Mouse (Mus musculus) layer of hippocampus, adult 18-20 months (tissue): Measurements from ENCODE around the gene Rgs17. TPM values are rescaled to one million over a fixed set of nuclear protein-coding genes. Genes with fewer than 3 reads are reported as not detected.
"Not testable (repeated sequence)": the region's sequence is repeated elsewhere in the genome, so short reads cannot be mapped to it uniquely, and the experiment has no call there.

Experiments
- DNase-seq, 2 experiments: peaks; one replicate each; pipeline ENCODE4 v3.0.0; 2022; ENCODE audit warnings: low spot score in 2 of 2
- long read RNA-seq: library from polyadenylated mRNA; stranded (forward); transcript quantifications from one replicate; pipeline ENCODE4 v2.0.0, GENCODE M21; 2021
- total RNA-seq, 2 experiments: library from RNA; stranded (reverse); gene quantifications; 2 replicates each; pipeline ENCODE4 v1.2.3; 2021

The Rgs17 gene
- 10 to 100 TPM; 31.0 to 34.5 TPM for total RNA-seq
- long read RNA-seq, full-length matches to known transcripts, result 8 of 12 reads
- long read RNA-seq, partial matches to known transcripts, result 0 of 12 reads
- long read RNA-seq, other reads (novel, unspliced or antisense), result 4 of 12 reads

- DNase-seq, result peak; percentile 66 to 75
These were observed at the start of gene Rgs17 for GRCm38 (mm10) chr10:5922294-5922828. Gene Rgs17 (minus strand): TSS chr10:5922400.

- no peak for DNase-seq
These were observed 45.5 kb upstream of the Rgs17 start for GRCm38 (mm10) chr10:5967655-5968054.

DNA sequence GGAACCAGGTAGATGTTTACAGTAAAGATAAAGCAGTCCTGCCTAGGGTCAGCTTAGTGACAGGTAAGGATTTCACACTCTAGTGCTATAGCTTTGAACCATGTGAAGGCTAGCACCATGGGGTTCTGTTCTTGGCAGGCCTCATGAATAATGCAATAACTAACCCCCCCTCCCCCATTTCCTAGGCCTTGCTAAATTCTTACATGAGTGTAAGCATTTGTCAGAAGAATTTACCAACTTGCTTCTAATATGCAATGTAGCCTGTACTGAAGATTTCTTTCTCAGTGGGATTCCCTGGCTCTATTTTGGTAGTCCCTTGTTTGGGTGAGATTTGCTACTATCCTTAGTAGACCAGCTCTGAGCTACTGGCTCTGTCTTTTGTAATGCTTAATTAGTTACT lies 31.6 kb upstream of the Rgs17 start:
- not testable (repeated sequence) for DNase-seq

GRCm38 (mm10) chr10:5924261-5924660 lies 2.1 kb upstream of the Rgs17 start:
- DNase-seq, result no peak

- peak in 1 of 2 experiments; percentile 23 for DNase-seq
These were observed 896 bp upstream of the Rgs17 start for GRCm38 (mm10) chr10:5923096-5923495.

GRCm38 (mm10) chr10:5921771-5922170 lies 429 bp downstream of the Rgs17 start:
- no peak for DNase-seq

- peak; percentile 17 to 36 for DNase-seq
These were observed 1.1 kb downstream of the Rgs17 start for GRCm38 (mm10) chr10:5921031-5921551.

GRCm38 (mm10) chr10:5904399-5904798 lies 17.8 kb downstream of the Rgs17 start:
- peak; percentile 13 to 40 for DNase-seq

DNA sequence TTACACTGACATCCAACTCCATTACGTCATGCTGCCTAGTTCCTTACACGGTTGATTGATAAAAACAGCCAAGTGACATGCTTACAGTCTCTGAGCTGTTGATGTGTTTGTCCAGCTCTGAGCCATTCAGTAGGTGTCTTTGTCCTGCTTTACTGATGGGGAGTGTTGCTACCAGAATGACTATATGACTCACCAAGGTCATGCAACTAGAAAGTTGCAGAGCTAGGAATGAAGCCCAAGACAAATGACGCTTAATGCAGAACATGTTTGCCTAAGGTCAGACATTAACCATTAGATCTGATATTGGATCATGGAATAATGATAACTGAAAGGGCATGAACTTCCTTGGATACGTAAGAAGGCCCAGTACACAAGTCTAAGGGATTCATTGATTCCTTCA lies 20.4 kb downstream of the Rgs17 start:
- DNase-seq, result no peak

DNA sequence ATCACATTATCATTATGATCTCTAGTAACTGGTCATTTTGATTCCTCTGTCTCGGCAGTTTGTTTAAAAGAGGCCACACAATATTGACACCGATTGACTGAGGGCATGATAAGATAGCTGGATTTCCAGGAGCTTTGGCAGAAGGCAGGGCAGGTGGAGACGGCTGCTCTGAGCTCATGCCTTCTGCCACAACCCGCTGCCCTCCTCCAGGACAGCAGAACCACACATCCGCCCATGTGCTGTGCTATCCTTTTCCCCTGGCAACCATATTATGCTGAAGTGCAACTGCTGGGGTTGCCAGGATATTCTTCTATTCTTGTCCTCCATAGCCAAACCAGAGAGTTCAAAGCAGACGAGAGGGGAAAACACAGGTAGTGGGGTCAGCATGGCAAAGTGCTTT lies 21.5 kb downstream of the Rgs17 start:
- no peak for DNase-seq

DNA sequence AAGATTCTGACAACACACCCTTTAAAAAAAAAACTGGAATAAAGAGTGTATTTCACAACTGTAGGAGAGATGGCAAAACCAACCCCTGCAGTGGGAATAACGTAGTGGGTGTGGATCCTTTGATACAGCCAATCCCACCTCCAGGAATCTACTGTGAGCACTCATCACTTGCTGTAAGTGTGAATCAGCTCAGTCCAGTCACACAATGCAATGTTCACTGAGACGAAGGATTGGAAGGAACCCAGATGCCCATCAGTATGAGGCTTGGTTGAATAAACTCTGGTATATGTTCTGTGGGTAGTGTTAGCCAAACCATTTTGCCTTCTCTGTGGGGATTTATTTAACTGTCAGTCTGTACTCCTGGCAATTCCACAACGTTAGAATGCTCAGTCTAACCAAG lies 45.1 kb downstream of the Rgs17 start:
- no peak for DNase-seq

GRCm38 (mm10) chr10:5871081-5871480 lies 51.1 kb downstream of the Rgs17 start:
- no peak for DNase-seq

GRCm38 (mm10) chr10:5867981-5868552 lies 54.1 kb downstream of the Rgs17 start:
- peak in 1 of 2 experiments; percentile 66 for DNase-seq

DNA sequence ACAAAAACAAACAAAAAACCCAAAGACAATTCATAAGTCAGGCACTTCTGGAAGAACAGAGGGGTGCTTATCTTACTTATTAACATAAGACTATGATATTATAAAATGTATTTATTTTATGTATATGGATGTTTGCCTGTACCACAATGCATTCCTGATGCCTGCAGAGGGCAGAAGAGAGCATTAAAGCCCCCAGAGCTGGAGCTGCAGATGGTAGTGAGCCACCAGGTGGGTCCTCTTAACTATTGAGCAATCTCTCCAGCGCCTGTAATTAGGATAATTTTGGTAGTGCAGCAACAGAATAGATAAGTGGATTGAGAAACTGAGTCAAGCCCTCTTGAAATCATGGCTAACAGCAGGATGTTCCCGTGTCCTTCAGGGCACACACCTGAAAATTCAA lies 56.2 kb downstream of the Rgs17 start:
- no peak for DNase-seq

GRCm38 (mm10) chr10:5862669-5863068 lies 59.5 kb downstream of the Rgs17 start:
- no peak for DNase-seq

DNA sequence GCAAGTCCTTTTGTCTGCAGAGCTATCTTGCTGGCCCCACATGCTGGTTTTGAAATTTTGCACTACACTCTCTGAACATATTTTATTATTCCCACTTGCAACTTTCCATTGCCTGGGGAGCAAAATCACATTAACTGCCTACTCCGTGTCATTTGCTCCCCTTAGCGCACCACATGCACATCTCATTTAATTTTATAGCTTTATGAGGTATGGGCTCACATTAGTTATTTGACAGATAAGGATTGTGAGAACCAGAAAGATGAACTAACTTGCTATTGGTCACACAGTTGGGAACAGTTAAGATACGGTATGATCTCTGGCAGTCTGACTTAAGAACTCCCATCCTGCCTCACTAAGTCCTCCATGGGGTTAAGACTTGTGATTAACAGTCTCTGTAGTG lies 61.4 kb downstream of the Rgs17 start:
- DNase-seq, result no peak

DNA sequence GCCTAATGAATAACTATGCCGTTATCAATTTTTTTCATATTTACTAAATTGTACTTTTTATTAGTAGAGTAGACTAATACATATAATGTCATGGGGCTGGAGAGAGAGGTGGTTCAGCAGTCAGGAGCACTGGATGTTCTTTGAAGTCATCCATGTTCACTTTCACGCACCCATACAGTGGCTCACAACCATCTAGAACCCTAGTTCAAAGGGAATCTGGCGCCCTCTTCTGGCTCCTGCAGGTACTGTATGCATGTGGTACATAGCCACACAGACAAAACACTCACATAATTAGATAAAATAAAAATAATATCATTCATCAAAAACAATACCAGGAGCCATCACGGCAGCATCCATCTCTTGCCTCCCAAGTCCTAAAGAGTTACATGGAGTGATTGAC lies 62.5 kb downstream of the Rgs17 start:
- DNase-seq, result no peak

DNA sequence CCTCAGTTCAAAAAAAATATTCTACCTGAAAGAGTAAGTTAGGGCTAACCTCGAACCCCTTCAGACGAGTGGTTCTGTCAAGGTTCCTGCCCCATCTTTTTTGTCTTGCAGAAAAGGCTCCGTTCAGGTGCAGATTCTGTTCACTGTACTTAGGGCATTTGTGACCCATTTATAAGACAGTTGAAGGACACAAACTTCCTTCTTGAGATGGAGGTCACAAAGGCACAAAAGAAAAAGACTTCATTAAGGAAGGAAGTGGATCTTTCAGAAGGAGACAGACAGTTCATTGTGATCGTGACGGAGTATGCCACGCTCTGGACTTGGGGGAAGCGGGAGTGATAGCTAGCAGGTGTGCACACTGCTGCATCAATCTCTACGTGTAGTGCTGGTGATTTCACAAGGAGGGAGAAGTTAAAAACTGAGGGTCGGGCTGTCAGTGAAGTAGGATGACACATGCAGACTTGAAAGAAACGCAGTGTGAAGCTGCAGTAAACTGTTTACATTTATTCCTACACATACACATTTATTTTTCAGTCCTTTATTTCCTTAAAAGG lies 64.1 kb downstream of the Rgs17 start:
- DNase-seq, result no peak

GRCm38 (mm10) chr10:5853290-5853868 lies 68.8 kb downstream of the Rgs17 start:
- DNase-seq, result peak; percentile 15 to 42

DNA sequence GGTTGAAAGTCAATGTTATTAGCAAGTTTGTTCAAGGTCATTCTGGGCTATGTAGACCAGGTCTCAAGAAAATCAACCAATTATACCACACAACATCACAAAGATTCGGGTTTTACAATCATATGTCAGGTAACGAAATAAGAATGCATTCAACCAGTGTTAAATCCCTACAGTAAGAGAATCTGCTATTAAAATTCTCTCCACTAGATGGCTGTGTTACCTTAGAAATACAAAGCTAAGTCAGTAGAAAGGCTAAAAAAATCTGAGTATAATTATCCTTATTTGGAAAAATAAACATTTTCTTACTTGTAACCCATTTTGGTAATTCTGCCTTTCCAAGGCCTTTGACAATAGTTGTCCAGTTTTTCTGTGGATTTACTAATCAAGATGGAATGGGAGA lies 75.3 kb downstream of the Rgs17 start:
- peak in 1 of 2 experiments; percentile 60 for DNase-seq

DNA sequence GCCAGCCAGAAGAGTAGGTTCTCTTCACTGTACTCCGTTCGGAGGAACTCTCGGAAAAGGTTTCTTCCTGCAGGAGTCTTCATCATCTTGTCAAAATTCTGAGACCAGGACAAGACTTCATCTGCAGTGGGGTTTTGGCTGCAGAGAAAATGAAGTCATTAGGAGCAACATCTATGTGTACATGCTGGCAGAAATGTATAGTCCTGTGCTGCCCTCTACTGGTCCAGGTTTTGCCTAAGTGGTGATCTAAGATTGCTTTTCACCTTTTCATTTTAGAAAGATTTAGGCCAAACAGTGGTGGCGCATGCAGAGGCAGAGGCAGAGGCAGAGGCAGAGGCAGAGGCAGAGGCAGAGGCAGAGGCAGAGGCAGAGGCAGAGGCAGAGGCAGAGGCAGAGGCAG lies 80.8 kb downstream of the Rgs17 start:
- DNase-seq, result peak in 1 of 2 experiments; percentile 38

DNA sequence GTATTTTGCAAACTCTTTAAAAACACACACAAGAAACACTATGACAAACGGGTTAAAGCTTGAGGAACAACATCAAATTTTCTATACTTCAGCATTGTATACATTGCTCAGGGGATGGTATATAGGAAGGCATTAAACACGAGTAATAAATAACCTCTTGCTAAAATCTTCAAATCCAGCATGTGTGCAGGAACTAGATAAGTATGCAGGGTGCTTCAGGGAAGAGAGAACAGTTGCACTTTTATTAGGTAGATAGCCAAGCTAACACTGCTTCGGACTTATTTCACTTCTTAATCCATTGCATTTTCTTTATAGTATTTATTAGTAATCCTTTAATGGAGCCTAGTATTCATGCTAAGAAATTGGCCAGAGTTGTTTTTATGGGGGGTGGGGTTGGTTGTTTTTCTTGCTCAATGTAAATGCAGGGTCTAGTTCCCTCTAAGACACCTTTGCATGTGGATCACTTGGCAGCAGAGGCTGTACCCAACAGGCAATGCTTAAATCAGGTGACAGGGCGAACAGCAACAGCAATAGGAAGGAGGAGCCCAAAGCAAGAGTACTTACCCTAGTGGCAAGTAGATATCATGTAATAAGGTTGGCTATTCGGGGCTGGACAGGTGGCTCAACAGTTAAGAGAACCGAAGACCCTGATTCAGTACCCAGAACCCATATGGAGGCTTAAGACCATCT lies 95.7 kb downstream of the Rgs17 start:
- DNase-seq, result no peak
